Mouse (Mus musculus): ENCODE data around the gene Arhgap30.

The Arhgap30 gene

DNA sequence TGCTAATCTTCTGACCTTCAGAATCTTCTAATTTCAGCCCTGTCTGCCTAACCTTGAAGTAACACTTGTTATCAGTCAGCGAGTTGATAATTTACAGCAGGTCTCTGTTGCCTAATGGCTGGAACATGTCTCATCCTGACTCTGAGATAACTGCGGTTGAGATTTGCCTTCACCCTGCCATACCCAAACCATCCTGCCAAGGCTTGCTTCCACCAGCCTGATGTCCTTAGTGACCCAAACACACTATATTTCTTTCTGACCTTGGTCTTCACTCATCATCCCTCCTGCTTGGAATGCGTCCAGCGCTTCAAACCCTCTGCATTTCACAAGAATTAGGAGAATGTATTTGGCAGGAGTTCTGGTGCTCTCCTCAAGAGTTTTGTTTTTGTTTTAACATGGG lies 36.4 kb downstream of the Arhgap30 start:
- DNase-seq (ENCODE audit: extremely low spot score, low read depth, low spot score) = no peak

DNA sequence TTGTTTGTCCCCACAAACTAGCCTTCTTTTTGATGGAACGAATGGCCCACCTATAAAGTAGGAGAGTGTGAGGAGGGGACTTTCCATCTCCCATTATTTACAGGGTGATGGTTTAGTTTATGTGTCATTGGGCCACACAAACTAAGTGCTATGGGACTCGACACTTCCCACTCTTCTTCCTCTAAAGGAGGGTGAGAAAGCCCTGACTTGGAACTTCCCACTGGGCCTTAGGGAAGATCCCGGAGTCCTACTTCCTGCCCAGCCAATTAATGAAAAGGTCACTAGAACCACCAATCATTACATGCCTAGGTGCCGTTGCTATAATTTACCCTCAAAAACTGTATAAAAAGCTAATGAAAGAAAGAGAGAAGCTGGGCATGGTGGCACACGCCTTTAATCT lies 43.4 kb downstream of the Arhgap30 start:
- DNase-seq (ENCODE audit: extremely low spot score, low read depth, low spot score) = no peak

DNA sequence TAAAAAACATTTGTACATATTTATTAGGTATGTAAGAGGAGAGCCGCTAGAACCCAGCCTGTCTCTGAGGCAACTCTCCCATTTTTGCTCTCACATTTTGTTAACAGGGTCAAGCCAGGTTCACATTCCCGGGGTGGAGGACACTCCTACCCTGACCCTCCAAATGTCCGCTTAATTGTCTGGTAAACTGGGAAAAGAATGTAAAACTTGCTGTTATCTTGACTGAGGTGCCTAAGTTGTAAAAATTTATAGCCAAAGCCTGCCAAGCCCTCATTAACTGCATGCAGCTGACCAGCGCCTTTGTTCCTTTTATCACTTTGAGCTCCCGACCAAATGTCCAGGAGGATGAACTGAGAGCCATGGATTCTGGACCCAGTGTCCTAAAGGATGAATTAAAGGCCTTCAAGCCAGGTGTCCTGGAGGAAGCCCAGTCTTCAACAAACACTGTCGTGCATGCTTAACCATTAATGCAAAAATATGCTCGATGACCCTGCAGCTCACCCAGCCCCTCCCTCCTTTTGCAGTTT lies 46.6 kb downstream of the Arhgap30 start:
- no peak for DNase-seq (ENCODE audit: extremely low spot score, low read depth, low spot score)

DNA sequence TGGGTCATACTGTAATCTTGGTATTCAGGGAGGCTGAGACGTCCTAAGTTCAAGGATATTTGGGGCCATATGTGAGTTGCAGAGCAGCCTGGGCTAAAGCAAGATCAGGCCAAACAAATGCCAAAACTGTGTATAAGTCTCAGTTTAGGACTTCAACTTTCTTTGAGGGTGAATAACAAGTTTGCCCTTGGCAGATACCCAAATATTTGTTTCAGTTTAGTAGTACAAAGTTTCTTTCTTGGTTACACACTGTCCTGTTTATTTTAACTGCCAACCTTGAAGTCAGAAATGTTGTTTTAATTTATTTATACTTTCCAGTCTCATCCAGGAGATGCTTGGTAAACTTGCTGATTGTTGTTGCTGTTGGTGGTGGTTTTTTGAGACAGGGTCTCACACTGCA lies 47.2 kb downstream of the Arhgap30 start:
- DNase-seq (ENCODE audit: extremely low spot score, low read depth, low spot score) = no peak

DNA sequence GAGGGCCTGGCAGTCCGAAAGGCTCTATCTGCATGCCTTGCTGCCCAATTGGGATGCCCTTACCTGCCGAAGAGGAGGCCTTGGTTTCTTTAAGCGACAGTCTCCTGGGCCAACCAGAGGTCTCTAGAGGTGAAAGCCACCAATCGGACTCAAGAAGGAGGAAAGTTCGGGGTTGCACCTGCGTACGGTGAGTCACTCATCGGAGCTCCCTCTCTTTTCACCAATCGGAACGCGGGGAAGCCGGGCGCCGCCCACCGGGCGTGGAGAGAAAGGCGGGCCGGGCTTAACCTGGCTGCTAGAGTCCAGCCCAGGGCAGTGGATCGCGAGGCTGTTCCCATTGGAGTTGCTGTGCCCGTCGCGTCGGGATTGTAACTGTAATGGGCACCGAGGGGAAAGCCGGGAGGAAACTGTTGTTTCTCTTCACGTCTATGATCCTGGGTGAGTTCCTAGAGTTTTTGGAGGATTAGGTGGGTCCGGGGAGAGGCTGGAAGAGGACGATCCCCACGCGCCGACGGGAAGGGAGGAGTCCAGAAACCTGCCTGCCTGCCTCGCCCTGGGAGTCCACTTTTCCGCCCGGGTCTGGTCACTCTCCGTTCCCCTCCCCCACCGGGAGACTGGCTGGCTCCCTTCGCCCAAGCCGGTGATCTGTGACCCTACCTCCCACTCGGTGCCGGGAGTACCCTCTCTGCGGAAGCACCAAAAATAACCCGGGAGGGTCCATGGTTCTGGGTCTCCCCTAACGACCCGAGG lies 48.7 kb downstream of the Arhgap30 start, which contains the start of gene F11r:
F11r (plus strand) TSS at position 272 of the 750 bp plus-strand sequence.
- DNase-seq (ENCODE audit: extremely low spot score, low read depth, low spot score) = no peak

DNA sequence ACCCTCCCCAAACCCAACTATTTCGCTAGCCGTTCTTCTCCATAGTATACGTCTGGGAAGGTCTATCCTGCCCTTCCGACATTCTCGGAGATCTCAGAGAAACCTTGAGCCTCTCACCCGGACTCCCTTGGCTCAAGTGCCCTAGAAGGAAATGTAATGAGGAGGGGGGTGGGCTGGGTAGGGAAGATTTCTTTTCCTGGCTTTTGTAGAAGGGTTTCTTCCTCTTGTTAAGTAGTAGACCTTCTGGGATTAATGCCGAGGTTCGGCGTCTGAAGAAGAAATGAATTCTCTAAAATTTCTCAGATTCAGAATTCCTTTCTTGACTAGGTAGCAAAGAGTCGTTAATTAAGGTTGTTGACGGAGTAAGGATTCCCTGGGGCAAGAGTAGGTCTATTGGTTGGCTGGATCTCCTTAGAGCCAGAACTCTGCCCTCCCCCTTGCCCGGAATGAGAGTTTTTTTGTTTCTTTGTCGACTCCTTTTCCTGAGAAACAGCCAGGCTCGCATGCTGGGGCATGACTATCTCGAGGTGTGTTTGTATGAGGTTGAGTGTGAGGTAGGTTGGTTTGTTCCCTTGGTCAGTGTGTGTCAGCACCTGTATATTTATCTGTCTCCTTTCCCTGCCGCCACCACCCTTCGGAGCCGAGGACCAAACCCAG lies 49.4 kb downstream of the Arhgap30 start:
- no peak for DNase-seq (ENCODE audit: extremely low spot score, low read depth, low spot score)

DNA sequence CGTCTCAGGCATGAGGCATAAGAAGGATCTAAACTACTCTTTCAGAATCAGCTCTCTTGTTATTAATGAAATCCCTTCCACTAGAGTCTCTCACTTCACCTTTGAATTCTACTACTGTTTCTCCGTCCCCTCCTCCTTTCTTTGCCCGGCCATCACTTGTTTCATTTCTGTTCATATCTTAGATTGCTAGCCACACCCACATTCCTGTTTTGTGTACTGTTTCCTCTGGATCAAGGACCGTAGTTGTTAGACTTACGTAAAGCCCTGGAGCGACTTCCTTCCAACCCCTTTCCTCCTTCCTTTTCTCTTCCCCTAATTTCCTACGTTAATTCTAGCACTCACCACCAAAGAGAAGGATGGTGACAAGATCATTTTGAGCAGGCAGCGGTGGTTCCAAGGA lies 50.3 kb downstream of the Arhgap30 start:
- no peak for DNase-seq (ENCODE audit: extremely low spot score, low read depth, low spot score)

DNA sequence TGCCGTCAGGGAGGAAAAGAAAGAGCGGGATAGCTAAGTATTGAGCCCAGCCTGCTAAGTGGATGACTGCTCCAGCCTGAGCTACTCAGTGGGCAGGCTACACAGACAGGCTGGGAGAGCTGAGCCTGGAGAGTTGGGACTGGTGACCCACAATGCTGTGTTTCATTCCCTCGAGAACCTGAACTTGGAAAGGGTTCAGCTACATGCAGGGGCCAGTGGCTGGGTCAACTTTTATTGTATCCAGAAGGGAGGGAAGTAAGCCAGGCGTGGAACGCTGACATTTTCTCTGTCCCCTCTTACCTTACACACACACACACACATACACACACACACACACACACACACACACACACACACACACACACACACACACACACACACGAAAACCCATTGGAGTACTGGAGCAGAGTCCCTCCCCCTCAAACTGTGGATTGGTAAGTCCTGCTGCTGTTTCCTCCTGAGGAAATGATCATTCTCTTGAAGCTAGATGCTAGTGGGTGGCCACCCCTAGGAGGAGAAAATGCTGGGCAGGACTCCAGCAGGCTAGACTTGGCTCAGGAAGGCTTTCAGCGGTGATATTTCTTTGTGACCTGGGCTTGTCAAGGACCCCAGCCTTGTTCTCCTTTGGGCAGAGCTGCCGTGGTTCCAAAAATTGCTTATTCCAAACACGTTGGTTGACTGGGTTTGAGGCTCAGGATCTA lies 51.4 kb downstream of the Arhgap30 start:
- no peak for DNase-seq (ENCODE audit: extremely low spot score, low read depth, low spot score)

DNA sequence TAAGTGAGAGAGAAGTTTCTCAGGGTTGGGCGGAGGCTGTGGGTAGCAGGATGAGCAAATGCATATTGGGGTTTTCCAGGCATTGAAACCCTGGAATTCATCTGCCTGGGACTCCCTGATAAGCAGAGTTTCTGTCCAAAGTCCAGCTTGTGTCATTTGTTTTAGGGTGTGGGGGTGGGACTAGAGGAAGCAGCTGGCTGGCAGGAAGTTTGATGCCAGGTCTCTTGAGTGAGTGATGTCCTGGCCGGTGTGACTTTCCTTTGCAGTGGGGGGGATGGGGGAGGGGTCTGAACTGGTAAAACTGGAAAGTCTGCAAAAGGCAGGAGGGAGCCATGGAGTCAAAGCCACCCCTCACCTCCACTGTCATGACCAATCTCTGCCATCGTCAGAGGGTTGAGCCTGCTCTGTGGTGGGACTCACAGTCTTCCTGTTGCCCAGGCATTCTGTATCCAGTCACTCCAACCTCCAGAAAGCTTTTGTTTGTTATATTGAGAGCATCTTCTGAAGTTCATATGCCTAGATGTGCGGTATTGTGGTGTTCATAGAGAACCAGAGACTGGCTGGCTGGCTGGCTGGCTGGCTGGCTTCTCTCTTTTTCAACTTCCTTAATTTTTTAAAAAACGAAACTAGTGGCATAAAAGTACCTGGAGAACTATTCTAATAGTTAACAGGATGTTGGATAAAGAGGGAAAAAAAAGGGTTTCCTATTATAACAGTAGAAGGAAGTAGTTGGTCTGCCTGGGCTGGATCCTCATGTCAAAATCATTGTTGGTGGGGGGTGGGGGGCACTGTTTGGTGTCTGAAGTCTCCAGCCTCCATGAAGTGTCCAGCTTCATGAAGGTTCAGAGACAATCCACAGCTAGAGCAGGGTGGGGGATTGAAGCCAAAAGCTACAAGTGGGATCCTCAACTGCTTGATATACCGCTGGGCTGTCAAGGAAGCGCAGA lies 53.0 kb downstream of the Arhgap30 start:
- no peak for DNase-seq (ENCODE audit: extremely low spot score, low read depth, low spot score)

DNA sequence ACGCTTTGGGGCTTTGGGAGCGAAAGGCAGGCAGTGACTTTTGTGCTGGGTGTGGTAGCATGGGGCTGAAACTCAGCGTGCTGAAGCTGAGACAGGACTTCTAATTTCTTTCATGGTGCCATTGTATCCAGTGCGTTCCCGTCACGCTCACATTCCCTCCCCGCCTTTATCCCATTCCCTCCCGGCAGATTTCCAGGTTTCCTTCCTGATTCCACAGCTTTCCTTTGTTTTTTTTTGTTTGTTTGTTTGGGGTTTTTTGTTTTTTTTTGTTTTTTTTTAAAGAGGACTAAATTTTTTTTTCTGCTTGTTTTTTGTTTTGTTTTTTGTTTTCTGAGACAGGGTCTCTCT lies 53.6 kb downstream of the Arhgap30 start:
- no peak for DNase-seq (ENCODE audit: extremely low spot score, low read depth, low spot score)

DNA sequence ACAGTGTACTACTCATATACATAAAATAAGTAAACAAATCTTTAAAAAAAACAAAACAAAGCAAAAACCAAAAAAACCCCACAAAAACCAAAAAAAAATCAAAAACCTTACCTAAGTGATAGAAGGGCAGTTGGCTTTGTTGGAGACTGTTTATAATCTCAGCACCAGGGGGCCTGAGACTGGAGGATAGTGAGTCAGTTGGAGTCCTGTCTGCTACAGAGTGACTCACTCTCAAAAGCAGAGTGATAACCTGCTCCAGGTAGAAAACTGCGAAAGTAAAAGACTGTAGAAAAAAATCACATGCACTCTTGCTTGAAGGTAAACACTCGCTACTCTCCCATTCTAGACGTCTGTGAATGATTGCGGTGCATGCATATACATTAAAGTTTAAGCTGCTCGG lies 56.3 kb downstream of the Arhgap30 start:
- no peak for DNase-seq (ENCODE audit: extremely low spot score, low read depth, low spot score)

DNA sequence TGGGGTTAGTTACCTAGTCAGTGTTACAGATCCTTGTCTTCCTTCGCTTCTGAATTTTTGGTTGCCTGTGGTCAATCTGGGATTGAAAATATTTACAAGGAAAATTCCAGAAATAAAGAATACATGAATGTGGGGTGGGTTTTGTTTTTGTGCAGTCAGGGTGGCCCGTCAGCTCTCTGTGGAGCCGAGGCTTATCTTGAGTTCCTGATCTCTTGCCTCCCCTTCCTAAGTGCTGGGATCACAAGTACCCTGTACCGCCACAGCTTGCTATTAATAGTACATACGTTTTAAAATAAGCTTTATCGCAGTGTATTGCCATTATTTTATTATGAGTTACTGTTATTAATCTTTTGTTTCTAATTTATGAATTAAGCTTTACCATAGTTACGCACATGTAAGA lies 58.1 kb downstream of the Arhgap30 start:
- no peak for DNase-seq (ENCODE audit: extremely low spot score, low read depth, low spot score)

DNA sequence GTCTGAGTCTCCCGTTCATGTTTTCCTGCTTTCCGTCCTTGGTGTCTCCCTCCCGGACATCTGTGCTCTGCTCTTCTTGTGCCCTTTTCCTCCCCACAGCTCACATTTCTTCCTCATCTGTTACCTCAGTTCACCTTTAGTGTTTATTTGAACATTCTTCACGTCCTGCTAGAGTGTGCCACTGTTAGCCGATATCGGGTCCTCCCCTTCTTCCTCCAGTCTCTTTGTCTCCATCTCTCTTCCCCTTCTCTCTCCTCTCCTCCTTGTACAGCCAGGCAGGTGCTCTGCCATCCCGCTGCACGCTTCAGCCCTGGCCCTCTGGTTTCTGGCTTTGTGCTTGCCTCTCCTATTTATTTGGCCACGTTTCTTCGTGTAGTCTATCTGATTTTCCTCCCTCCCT lies 58.9 kb downstream of the Arhgap30 start:
- DNase-seq (ENCODE audit: extremely low spot score, low read depth, low spot score) = no peak

DNA sequence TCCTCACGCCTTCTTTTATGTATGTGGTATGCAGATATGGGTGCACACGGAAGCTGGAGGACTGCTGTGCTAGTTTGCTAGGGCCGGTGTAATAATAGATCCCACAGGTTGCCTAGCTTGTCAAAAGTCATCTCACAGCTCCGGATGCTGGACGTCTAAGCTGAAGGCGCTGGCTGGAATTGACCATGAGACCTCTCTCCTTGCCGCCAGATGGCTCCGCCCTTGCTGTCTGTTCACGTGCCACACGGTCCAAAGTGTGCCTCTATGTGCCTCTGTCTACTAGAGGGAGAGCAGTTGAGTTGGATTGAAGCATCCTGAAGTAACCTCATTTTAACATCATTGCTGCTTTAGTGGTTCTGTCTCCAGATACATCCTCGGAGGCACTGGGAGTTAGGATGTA lies 61.3 kb downstream of the Arhgap30 start:
- DNase-seq (ENCODE audit: extremely low spot score, low read depth, low spot score) = no peak

DNA sequence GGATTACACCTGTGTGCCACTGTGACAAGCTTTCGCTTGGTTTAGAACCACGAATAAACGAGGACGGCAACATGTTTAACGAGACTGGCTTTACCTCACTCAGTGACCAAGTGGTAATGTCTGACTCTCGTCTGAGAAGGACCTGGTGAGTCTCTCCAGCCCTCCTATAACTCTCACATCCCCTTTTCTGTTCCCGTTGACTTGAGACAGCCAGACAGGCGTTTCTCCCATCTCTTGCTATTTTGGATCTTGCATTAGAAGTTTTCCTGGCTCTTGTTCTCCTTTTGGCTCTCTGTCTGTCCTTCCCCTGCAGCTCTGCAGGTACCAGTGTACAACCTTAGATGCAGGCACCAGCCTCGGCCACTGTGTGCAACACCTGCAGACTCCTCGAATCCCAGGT lies 62.2 kb downstream of the Arhgap30 start:
- no peak for DNase-seq (ENCODE audit: extremely low spot score, low read depth, low spot score)

DNA sequence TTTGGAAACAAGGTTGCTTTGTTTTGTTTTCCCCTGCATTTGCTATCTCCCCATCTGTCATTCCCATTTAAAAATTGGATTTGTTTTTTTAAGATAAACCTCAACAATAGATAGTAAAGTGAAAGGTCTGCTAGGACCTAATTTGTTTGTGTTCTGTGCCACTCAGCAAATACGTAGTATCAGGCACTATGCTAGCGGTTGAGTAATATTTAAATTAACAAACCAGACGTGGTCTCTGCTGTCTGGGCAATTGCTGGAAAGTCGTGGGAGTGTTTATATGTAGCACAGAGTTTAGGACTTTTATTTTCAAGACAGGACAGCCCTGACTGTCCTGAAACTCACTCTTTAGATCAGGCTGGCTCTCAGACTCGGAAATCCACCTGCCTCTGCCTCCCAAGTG lies 63.8 kb downstream of the Arhgap30 start:
- no peak for DNase-seq (ENCODE audit: extremely low spot score, low read depth, low spot score)

DNA sequence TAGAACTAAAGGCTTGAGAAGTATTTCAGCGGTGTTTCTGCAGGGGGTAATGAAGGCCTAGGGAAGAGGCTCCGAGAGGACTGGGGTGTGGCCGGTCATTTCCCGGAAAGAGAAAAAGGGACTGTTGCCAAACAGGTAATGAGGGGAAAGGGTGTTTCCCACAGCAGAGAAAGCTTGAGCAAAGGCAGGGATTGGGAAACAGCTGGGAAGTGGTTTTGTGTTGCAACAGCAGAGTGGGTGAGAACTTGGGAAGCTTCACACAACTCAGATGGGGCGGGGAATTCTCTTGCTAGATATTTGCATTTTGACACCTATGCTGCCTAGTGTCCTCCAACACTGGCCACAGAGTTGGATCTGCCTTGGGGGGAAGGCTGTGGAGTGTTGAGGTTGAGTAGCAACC lies 64.2 kb downstream of the Arhgap30 start:
- no peak for DNase-seq (ENCODE audit: extremely low spot score, low read depth, low spot score)

DNA sequence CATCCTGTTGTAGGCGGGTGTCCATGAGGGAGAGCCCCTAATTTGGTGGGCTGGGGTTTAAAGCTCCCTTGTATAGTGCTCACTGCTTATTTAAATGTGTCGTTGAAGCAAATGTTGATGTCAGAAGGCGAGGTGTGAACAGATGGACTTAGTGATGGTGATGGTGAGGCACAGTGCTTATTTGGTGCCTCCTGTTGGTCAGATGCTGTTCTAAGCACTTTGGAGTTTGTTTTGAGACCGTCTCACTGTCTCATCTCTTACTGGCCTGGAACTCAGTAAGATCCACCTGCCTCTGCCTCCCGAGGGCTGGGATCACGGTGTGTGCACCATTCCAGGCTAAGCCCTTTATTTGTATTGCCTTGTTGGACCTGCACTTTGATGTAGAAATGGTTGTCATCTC lies 66.2 kb downstream of the Arhgap30 start:
- DNase-seq (ENCODE audit: extremely low spot score, low read depth, low spot score) = no peak

DNA sequence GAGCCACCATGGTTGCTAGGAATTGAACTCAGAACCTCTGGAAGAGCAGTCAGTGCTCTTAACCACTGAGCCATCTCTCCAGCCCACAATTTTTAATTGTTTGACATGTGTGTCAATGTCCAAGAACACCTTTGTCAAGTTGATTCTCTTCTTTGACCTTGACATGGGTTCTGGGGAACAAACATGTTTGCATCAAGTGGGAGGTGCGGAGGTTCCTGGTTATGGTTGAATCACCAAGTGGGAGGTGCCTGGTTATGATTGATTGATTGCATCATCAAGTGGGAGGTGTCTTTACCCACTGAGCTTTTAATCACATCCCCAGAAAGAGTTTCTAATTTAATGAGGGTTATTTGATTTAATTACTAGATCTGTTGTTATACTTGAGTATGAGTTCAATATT lies 68.8 kb downstream of the Arhgap30 start:
- DNase-seq (ENCODE audit: extremely low spot score, low read depth, low spot score) = no peak

DNA sequence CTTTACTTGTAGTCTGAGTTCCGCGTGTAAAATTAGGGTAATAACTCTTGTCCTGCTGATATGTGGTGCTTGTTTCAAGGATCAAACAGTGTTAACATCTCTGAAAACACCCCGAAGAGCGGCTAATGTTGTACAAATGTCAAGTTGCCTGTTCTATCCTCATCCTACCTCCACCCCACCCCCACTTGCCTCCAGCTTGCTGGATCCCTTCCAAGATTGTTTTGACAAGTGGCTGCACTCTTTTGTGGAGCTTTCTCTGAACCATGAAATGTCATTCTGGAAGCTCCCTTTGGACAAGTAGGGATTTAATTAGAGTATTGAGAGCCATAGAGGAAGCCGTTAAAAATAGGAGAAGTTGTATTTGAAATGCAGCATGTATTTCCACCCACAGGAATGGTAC lies 71.0 kb downstream of the Arhgap30 start:
- DNase-seq (ENCODE audit: extremely low spot score, low read depth, low spot score) = no peak
